Mouse (Mus musculus) limb, embryonic 14.5 days (tissue): ENCODE results near the gene Tctex1d1. TPM values are rescaled to one million over a fixed set of nuclear protein-coding genes. Genes with fewer than 3 reads are reported as not detected.

Experiments used
- ATAC-seq: fragments of 200-750 bp; cut with Nextera tagmentation; 2 replicates; pipeline ENCODE4 v1.8.0; 2017; ENCODE audit warnings: low read depth, moderate number of reproducible peaks, moderate TSS enrichment; ENCODE audit not compliant: low FRiP score
- DNase-seq: peaks from one replicate; pipeline ENCODE4 v3.0.0-alpha.2; 2015; ENCODE audit warnings: low spot score
- H3K27ac ChIP-seq: fragments of 300-500 bp; sonication (generic); replicated peaks from 2 replicates; pipeline ENCODE4 v1.5.1; 2014; ENCODE audit warnings: low read depth, mild to moderate bottlenecking, low read length, moderate library complexity, mixed read lengths
- H3K27me3 ChIP-seq: fragments of 300-500 bp; sonication (generic); 2 replicates; pipeline ENCODE4 v1.6.1; 2014; ENCODE audit warnings: low read length, mixed read lengths; ENCODE audit not compliant: control insufficient read depth, insufficient read depth
- H3K36me3 ChIP-seq: fragments of 300-500 bp; sonication (generic); 2 replicates; pipeline ENCODE4 v1.6.1; 2014; ENCODE audit warnings: mild to moderate bottlenecking, low read length, moderate library complexity, mixed read lengths; ENCODE audit not compliant: control insufficient read depth, insufficient read depth
- H3K4me1 ChIP-seq: fragments of 300-500 bp; sonication (generic); 2 replicates; pipeline ENCODE4 v1.6.1; 2014; ENCODE audit warnings: antibody characterized with exemption, low read length, mixed read lengths; ENCODE audit not compliant: control insufficient read depth, insufficient read depth
- H3K4me2 ChIP-seq: fragments of 300-500 bp; sonication (generic); replicated peaks from 2 replicates; pipeline ENCODE4 v1.6.1; 2014; ENCODE audit warnings: low read depth, mild to moderate bottlenecking, low read length, moderate library complexity; ENCODE audit not compliant: severe bottlenecking
- H3K4me3 ChIP-seq: fragments of 300-500 bp; sonication (generic); replicated peaks from 2 replicates; pipeline ENCODE4 v1.5.1; 2014; ENCODE audit warnings: low read length
- H3K9ac ChIP-seq: fragments of 300-500 bp; sonication (generic); 2 replicates; pipeline ENCODE4 v1.6.1; 2014; ENCODE audit warnings: mild to moderate bottlenecking, low read depth, low read length, moderate library complexity; ENCODE audit not compliant: severe bottlenecking
- H3K9me3 ChIP-seq: fragments of 300-500 bp; sonication (generic); 2 replicates; pipeline ENCODE4 v1.6.1; 2016; ENCODE audit warnings: low read length; ENCODE audit not compliant: control insufficient read depth
- POLR2A ChIP-seq: fragments of 200-500 bp; IDR thresholded peaks from 2 replicates; pipeline ENCODE4 v1.8.0; 2012; ENCODE audit warnings: inconsistent platforms, mild to moderate bottlenecking, moderate library complexity, borderline replicate concordance; ENCODE audit not compliant: insufficient read depth, insufficient read length; ENCODE audit errors: extremely low read depth
- WGBS: fragments of 180-500 bp; shearing (Covaris S2); extraction: QIAGEN DNeasy Blood & Tissue Kit; methylation state at CpG from one replicate; pipeline ENCODE4 v1.1.7; 2014; 5-methylcytosine and 5-hydroxymethylcytosine counted together
- polyA plus RNA-seq, 2 experiments: library from polyadenylated mRNA; depleted of rRNA in 1 of 2; stranded (reverse) in 1 of 2; unstranded in 1 of 2; fragments of >200 nt; fragmentation: Nextera tagmentation in 1 of 2; extraction: Ambion mirVana in 1 of 2; gene quantifications; 2 replicates each; pipeline versions ENCODE4 v1.2.1 to v1.2.3; 2012 to 2014

Tctex1d1 gene
- polyA plus RNA-seq (2012; rRNA removed): 0.12 and 0.30 TPM in 2 replicates
- 0.56 and 0.59 TPM in 2 replicates for polyA plus RNA-seq (2014; fragmentation: Nextera tagmentation; extraction: Ambion mirVana)

DNA sequence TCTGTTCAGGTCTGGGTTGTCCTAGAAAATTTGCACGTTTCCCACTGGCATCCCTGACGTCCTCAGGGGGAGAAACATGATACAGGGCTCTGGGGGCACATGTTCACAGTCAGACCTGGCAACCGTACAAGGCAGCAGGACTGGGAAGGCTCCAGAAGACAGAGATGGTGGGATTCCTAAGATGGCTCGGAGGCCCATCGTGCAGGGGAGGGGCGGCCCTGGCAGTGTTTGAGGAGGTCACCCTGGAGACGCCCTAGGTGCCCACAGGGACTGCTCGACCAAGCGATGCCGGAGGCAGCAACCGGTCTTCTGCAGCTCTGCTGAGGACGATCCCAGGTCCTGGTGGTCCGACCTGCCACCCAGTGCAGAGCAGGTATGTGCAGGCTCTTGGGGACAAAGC, at the start of gene Tctex1d1:
Gene Tctex1d1 (plus strand): TSS at position 167 of the 400 bp plus-strand sequence.
- Histone ChIP-seq H3K4me1 (peaks cover 11% of the 10 kb centered on the region), H3K4me3 (peak within 1 kb of the TSS; percentile 26), H3K9ac (peak within 1 kb of the TSS; percentile 26), H3K27ac (no peak within 1 kb of the TSS), H3K36me3 (no peaks in the 10 kb centered on the region), H3K9me3 (no peaks in the 10 kb centered on the region), H3K4me2 (peak within 1 kb of the TSS; percentile 48), H3K27me3 (no peaks in the 10 kb centered on the region)
- 3% methylated on average over 13 of the region's 13 CpGs for WGBS
- TF ChIP-seq POLR2A: no peak
- ATAC-seq: no peak
- DNase-seq: peak; percentile 30

DNA sequence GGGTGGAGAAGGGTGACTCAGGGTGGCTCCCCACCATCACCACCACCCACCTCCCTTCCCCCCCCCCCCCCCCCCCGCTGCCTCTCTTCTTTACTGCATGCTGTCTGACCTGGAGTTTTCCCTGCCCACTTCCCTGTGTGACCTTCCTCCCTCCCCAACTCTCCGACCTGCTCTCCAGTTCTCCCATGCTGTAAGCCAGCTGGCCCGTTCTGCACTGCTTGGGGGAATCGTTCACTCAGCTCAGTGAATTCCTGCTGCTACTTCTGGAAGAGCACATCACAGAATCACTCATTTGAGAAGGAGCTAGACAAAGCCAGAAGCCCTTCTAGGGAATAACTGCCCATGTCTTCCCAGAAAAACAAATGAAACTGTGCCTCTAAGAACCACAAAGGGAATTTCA, 48.9 kb upstream of the Tctex1d1 start:
- DNase-seq: no peak

DNA sequence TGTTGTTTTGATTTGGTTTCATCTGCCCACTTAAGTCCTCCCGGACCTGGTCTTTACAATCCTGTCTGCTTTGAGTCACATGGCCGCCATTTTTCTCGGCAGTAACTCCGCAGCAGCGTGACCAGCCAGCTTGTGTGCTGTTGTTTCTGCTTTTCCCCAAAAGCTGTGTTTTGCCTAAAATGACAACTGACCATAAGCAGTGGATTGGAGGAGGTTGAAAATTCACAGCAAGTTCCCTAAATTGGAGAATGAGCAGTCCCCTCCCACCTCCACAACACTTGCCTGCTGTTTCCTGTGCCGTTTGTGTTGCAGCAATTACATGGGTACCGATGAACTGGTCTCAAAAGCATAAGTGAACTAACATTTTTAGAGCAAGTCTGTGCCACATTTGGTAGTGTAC, 47.7 kb upstream of the Tctex1d1 start:
- Histone ChIP-seq H3K36me3 (0 out of 2 replicates have a peak, but pooled peaks cover 3% of the 10 kb centered on the region), H3K27me3 (no peaks in the 10 kb centered on the region), H3K4me1 (no peaks in the 10 kb centered on the region), H3K27ac (no peak overlapping the region), H3K4me3 (no peak overlapping the region), H3K4me2 (no peak overlapping the region), H3K9me3 (no peaks in the 10 kb centered on the region), H3K9ac (no peak overlapping the region)
- ATAC-seq (no peak), DNase-seq (no peak)
- 78% methylated on average over 7 of the region's 7 CpGs for WGBS
- TF ChIP-seq POLR2A: no peak

More for the DNA sequence above, 48.9 kb upstream of the Tctex1d1 start:
- Histone ChIP-seq H3K36me3 (0 out of 2 replicates have a peak, but pooled peaks cover 3% of the 10 kb centered on the region), H3K4me1 (no peaks in the 10 kb centered on the region), H3K4me2 (no peak overlapping the region), H3K4me3 (no peak overlapping the region), H3K9me3 (no peaks in the 10 kb centered on the region), H3K9ac (no peak overlapping the region), H3K27me3 (no peaks in the 10 kb centered on the region), H3K27ac (no peak overlapping the region)
- TF ChIP-seq POLR2A: no peak
- 37% methylated on average over 3 of the region's 4 CpGs for WGBS
- ATAC-seq: no peak

DNA sequence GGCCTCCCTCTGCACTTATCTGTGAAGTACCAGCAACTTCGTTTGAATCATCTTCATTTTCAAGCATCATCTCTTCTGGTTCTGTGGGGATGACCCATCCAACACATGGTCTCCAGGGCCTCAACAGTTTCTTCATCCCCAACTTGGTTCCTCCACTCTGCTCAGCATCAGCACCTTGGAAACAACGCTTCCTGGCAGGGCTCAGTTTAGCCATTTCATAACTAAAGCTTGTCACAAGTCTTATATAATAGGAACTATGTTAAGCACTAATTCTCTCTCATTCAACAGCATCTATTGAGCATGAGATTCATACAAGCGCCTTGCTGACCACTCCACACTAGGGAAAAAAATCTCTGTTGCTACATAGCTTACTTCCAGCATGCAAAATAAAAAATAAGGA, 38.1 kb upstream of the Tctex1d1 start:
- no peak for TF ChIP-seq POLR2A
- Histone ChIP-seq H3K9me3 (no peaks in the 10 kb centered on the region), H3K9ac (no peak overlapping the region), H3K4me2 (no peak overlapping the region), H3K27ac (no peak overlapping the region), H3K36me3 (no peaks in the 10 kb centered on the region), H3K4me3 (no peak overlapping the region), H3K4me1 (no peaks in the 10 kb centered on the region), H3K27me3 (no peaks in the 10 kb centered on the region)
- no peak for DNase-seq
- ATAC-seq: no peak
- WGBS: 77% methylated on average over 3 of the region's 3 CpGs

DNA sequence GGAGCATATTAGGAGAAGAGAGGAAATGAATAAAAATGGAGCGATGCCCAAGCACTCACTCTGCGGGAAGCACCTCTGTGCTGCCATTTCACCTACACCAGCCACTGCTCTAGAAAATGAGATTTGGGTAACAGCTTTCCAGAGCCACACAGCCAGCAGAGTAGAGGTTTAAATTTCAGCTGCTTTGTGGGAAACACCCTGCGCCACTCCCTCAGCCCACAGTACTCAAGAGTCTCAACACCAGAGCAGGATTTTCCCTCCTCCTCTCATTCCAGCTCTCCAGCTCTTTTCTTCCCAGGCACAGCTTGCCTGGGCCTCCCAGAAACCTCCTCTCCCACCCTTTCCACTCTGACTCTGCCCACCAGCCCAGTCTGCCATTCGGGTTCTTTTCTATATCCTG, 37.7 kb upstream of the Tctex1d1 start:
- H3K9ac ChIP-seq: no peak overlapping the region
- H3K4me1 ChIP-seq: no peaks in the 10 kb centered on the region
- no peaks in the 10 kb centered on the region for H3K36me3 ChIP-seq
- no peak overlapping the region for H3K27ac ChIP-seq
- H3K27me3 ChIP-seq: no peaks in the 10 kb centered on the region
- DNase-seq: no peak
- no peak overlapping the region for H3K4me2 ChIP-seq
- TF ChIP-seq POLR2A: no peak
- no peak overlapping the region for H3K4me3 ChIP-seq
- ATAC-seq: no peak
- no peaks in the 10 kb centered on the region for H3K9me3 ChIP-seq
- WGBS: 72% methylated on average over 4 of the region's 4 CpGs

DNA sequence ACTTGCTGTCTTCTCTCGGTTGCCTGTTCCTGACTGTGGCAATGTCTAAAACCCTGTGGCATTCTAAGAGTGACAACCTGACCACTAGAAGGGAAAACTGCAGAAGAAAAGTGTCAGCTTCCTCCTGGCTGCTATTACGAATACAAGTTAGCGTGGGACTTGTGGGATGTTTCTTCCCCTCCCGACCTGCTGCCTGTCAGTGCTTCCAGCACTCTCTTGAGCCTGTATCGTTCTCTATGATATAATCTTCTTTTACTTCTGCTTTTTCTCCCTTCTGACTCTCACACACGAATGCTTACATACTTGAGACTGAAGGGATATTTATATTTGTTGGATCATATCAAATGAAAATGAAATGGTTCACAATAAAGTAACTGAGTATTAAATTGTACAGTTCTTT, 34.1 kb upstream of the Tctex1d1 start:
- H3K9me3 ChIP-seq: no peaks in the 10 kb centered on the region
- DNase-seq: no peak
- H3K4me1 ChIP-seq: no peaks in the 10 kb centered on the region
- no peak overlapping the region for H3K27ac ChIP-seq
- H3K9ac ChIP-seq: no peak overlapping the region
- no peaks in the 10 kb centered on the region for H3K36me3 ChIP-seq
- no peak for ATAC-seq
- WGBS: 82% methylated on average over 6 of the region's 6 CpGs
- no peak overlapping the region for H3K4me3 ChIP-seq
- H3K27me3 ChIP-seq: no peaks in the 10 kb centered on the region
- TF ChIP-seq POLR2A: no peak
- H3K4me2 ChIP-seq: no peak overlapping the region
